Mouse (Mus musculus) v-Abl transformed pro-B cells (cell line): Measurements from ENCODE around the gene Syngr1.

ENCODE experiments used
- in situ Hi-C, 2 experiments: fragments of 400-800 bp; cut with MboI; formaldehyde crosslinking; loops; one replicate each; pipeline ENCODE4 v1.15.1; 2025; ENCODE audit not compliant: unreplicated experiment in 2 of 2

Gene Syngr1

GRCm38 (mm10) chr15:80133682-80134449 is 42.7 kb downstream of the Syngr1 start:
- in situ Hi-C loops, result no loop called here

- in situ Hi-C loops, result no loop called here
Measured at GRCm38 (mm10) chr15:80134450-80134847, 43.3 kb downstream of the Syngr1 start.

GRCm38 (mm10) chr15:80135499-80135898 is 44.4 kb downstream of the Syngr1 start:
- in situ Hi-C loops, result no loop called here

GRCm38 (mm10) chr15:80136645-80137044 is 45.5 kb downstream of the Syngr1 start:
- in situ Hi-C loops, result no loop called here

GRCm38 (mm10) chr15:80137945-80138791 is 47.0 kb downstream of the Syngr1 start:
- in situ Hi-C loops, result no loop called here

- in situ Hi-C loops, result no loop called here
Measured at GRCm38 (mm10) chr15:80140302-80140701, 49.2 kb downstream of the Syngr1 start.

GRCm38 (mm10) chr15:80140878-80141277 is 49.7 kb downstream of the Syngr1 start:
- in situ Hi-C loops, result no loop called here

GRCm38 (mm10) chr15:80142130-80142529 is 51.0 kb downstream of the Syngr1 start:
- in situ Hi-C loops, result no loop called here

- in situ Hi-C loops, result no loop called here
Measured at GRCm38 (mm10) chr15:80143760-80144159, 52.6 kb downstream of the Syngr1 start.

GRCm38 (mm10) chr15:80145397-80145796 is 54.3 kb downstream of the Syngr1 start:
- in situ Hi-C loops, result no loop called here

GRCm38 (mm10) chr15:80146153-80146552 is 55.0 kb downstream of the Syngr1 start:
- in situ Hi-C loops, result no loop called here

- in situ Hi-C loops, result no loop called here
Measured at GRCm38 (mm10) chr15:80147090-80147489, 56.0 kb downstream of the Syngr1 start.

GRCm38 (mm10) chr15:80147511-80147910 is 56.4 kb downstream of the Syngr1 start:
- in situ Hi-C loops, result no loop called here

GRCm38 (mm10) chr15:80148565-80148964 is 57.4 kb downstream of the Syngr1 start:
- in situ Hi-C loops, result no loop called here

- in situ Hi-C loops, result no loop called here
Measured at GRCm38 (mm10) chr15:80149517-80149916, 58.4 kb downstream of the Syngr1 start.

GRCm38 (mm10) chr15:80152663-80153062 is 61.5 kb downstream of the Syngr1 start:
- in situ Hi-C loops, result loop anchor here in 1 of 2 experiments (25.0 kb wide), 1 partner anchor 1340 kb away; the partner anchor contains the start of gene Card10

GRCm38 (mm10) chr15:80153757-80154156 is 62.6 kb downstream of the Syngr1 start:
- in situ Hi-C loops, result loop anchor here in 1 of 2 experiments (25.0 kb wide), 1 partner anchor 1341 kb away; the partner anchor contains the start of gene Card10

GRCm38 (mm10) chr15:80155707-80156106 is 64.6 kb downstream of the Syngr1 start:
- in situ Hi-C loops, result loop anchor here in 1 of 2 experiments (25.0 kb wide), 1 partner anchor 1343 kb away; the partner anchor contains the start of gene Card10

GRCm38 (mm10) chr15:80157197-80157943 is 66.2 kb downstream of the Syngr1 start:
- in situ Hi-C loops, result loop anchor here in 1 of 2 experiments (25.0 kb wide), 1 partner anchor 1345 kb away; the partner anchor contains the start of gene Card10

GRCm38 (mm10) chr15:80158001-80158706 is 67.0 kb downstream of the Syngr1 start:
- in situ Hi-C loops, result loop anchor here in 1 of 2 experiments (25.0 kb wide), 1 partner anchor 1346 kb away; the partner anchor contains the start of gene Card10
